Mouse (Mus musculus): ENCODE results near the gene Ank3. TPM values are rescaled to one million over a fixed set of nuclear protein-coding genes. Genes with fewer than 3 reads are reported as not detected.

Ank3 gene
- 11.0 TPM for polyA plus RNA-seq (2014; fragmentation: Illumina TruSeq; extraction: RNeasy Lipid Tissue Mini Kit (QIAGEN cat#74804); ENCODE audit: low read depth, low replicate concordance)

DNA sequence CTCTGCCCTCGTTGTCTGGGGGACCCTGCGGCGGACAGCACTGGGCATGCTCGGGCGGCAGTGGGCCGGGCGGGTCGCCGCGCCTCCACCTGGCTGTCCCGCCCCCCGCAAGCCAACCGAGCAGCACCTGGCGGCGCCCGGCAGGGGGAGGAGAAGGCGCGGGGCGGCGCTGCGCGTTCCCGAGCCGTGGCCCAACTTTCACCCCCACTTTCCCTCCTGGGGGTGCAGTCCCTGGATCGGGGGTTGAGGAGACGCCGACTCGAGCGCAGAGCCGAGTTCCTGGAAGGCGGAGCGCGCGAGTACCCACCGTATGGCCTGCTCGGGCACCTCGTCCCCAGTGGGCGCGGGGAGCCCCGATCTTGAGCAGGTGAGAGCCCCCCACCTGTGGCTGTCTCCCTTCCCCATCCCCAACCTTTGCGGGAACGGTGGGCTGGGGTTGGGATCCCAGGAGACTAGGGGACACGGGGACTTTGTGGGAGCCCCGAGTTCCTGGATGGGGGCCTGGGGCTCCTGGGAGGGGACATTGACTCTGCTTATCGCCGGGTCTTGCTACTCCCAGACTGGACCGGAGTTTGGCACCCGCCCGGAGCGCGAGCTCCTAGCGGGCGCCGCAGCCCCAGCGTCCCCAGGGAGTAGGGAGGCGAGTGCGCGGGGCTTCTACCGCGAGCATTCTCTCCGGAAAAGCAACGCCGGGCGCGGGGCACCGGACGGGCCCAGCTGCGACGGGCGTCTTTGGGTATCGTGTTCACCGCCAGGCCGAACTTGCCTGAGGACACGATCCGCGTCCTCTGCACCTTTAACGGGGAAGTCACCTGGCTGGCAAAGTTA, at the start of gene Ank3:
TSS of gene Ank3 (plus strand) at position 11 of the 828 bp plus-strand sequence.

GRCm38 (mm10) chr10:69352212-69353085, 46.1 kb upstream of the Ank3 start, which contains the start of gene Cdk1:
TSS of gene Cdk1 (minus strand) at chr10:69352938.

Other genes with a start within 250 kb of the Ank3 start
- gene Rhobtb1, start 247.3 kb upstream of the Ank3 start, polyA plus RNA-seq (2014; fragmentation: Illumina TruSeq; extraction: RNeasy Lipid Tissue Mini Kit (QIAGEN cat#74804); ENCODE audit: low read depth, low replicate concordance) = 4.5 TPM
- 1.4 TPM for gene A930033H14Rik, start 185.7 kb upstream of the Ank3 start, polyA plus RNA-seq (2014; fragmentation: Illumina TruSeq; extraction: RNeasy Lipid Tissue Mini Kit (QIAGEN cat#74804); ENCODE audit: low read depth, low replicate concordance)
- 18.7 TPM for gene Cdk1, start 45.8 kb upstream of the Ank3 start, polyA plus RNA-seq (2014; fragmentation: Illumina TruSeq; extraction: RNeasy Lipid Tissue Mini Kit (QIAGEN cat#74804); ENCODE audit: low read depth, low replicate concordance)

Data from adrenal gland, adult 10 weeks (tissue).